In genomic region chr12:111848300-111848798, GRCm38 (mm10) we compare ENCODE assay signal across 9 mouse cellular contexts. TPM values are rescaled to one million over a fixed set of nuclear protein-coding genes. Genes with fewer than 3 reads are reported as not detected.
A peak's percentile ranks its signal among the peaks of the same experiment; 100 is the strongest.
DNase-seq lines count a peak whose midpoint lies in the region; ATAC-seq and TF ChIP-seq lines count a peak whose summit lies in the region.
"Had no signal": no experiment of that assay in that cellular context is flagged by ENCODE, and none has a peak within 500 bp of the region (broad histone marks: within the 10 kb centered on the region; RNA-seq: fewer than 3 reads in every experiment).

No protein-coding gene starts in this region.

- no peak overlapping the region for H3K9ac ChIP-seq in heart, embryonic 14.5 days (ENCODE audit: low read length)
- H3K9ac ChIP-seq in kidney, embryonic 15.5 days = no peak overlapping the region
- no peak overlapping the region for H3K9ac ChIP-seq in hindbrain, embryonic 13.5 days
- H3K9ac ChIP-seq: midbrain, embryonic 12.5 days had no signal

- H3K36me3 ChIP-seq in heart, embryonic 14.5 days (ENCODE audit: control insufficient read depth, insufficient read depth, low read length) = peaks cover 12% of the 10 kb centered on the region
- H3K36me3 ChIP-seq in kidney, embryonic 15.5 days = peaks cover 3% of the 10 kb centered on the region; the same call in 1 of the 2 replicates
- peaks cover under 1% of the 10 kb centered on the region for H3K36me3 ChIP-seq in hindbrain, embryonic 13.5 days
- H3K36me3 ChIP-seq: midbrain, embryonic 12.5 days had no signal

- H3K4me3 ChIP-seq in gastrocnemius, adult 2 months = no peak overlapping the region
- no peak overlapping the region for H3K4me3 ChIP-seq in cerebellum, adult 2 months (replicated peaks; ENCODE audit: insufficient read depth, low read depth, low read length)
- no peak overlapping the region for H3K4me3 ChIP-seq in heart, embryonic 14.5 days (ENCODE audit: control insufficient read depth in 1 of 2, insufficient read depth in 1 of 2, low read depth in 1 of 2, low read length in 2 of 2)
- no peak overlapping the region for H3K4me3 ChIP-seq in kidney, embryonic 15.5 days (replicated peaks)
- no peak overlapping the region for H3K4me3 ChIP-seq in hindbrain, embryonic 13.5 days
- H3K4me3 ChIP-seq: midbrain, embryonic 12.5 days had no signal

- peak; percentile 41 for DNase-seq in gastrocnemius, adult 2 months
- DNase-seq in gastrocnemius, adult 8-10 months (ENCODE audit: low spot score in 2 of 2) = no peak
- DNase-seq in 416B (ENCODE audit: low read depth) = peak; percentile 47
- DNase-seq in cerebellum, adult 2 months = peak; percentile 45 to 65
- no peak for DNase-seq in urinary bladder, postnatal 36 days (ENCODE audit: low spot score in 2 of 2)

- no peak overlapping the region for H3K4me2 ChIP-seq in heart, embryonic 14.5 days (ENCODE audit: low read length)
- H3K4me2 ChIP-seq in kidney, embryonic 15.5 days = no peak overlapping the region
- H3K4me2 ChIP-seq in hindbrain, embryonic 13.5 days = no peak overlapping the region
- H3K4me2 ChIP-seq: midbrain, embryonic 12.5 days had no signal

- peaks cover 11% of the 10 kb centered on the region for H3K4me1 ChIP-seq in cerebellum, adult 2 months (ENCODE audit: control insufficient read depth, insufficient read depth, low read length)
- peaks cover 5 to 11% of the 10 kb centered on the region in 2 experiments; a peak in 3 of 4 replicates for H3K4me1 ChIP-seq in heart, embryonic 14.5 days (ENCODE audit: control insufficient read depth in 2 of 2, insufficient read depth in 2 of 2, low read length in 2 of 2)
- peaks cover 4% of the 10 kb centered on the region; the same call in 1 of the 2 replicates for H3K4me1 ChIP-seq in kidney, embryonic 15.5 days
- H3K4me1 ChIP-seq in hindbrain, embryonic 13.5 days (replicated peaks) = no peaks in the 10 kb centered on the region
- H3K4me1 ChIP-seq: midbrain, embryonic 12.5 days had no signal

- TF ChIP-seq POLR2A in cerebellum, adult 2 months (IDR thresholded peaks at IDR 0.05; ENCODE audit: borderline replicate concordance, insufficient read depth, low read length) = no peak

- H3K27me3 ChIP-seq in cerebellum, adult 2 months (ENCODE audit: control insufficient read depth, insufficient read depth, low read length) = no peaks in the 10 kb centered on the region
- no peaks in the 10 kb centered on the region for H3K27me3 ChIP-seq in heart, embryonic 14.5 days (ENCODE audit: control insufficient read depth, insufficient read depth, low read length)
- H3K27me3 ChIP-seq in kidney, embryonic 15.5 days = no peaks in the 10 kb centered on the region
- no peaks in the 10 kb centered on the region for H3K27me3 ChIP-seq in hindbrain, embryonic 13.5 days
- H3K27me3 ChIP-seq: midbrain, embryonic 12.5 days had no signal

- H3K9me3 ChIP-seq in heart, embryonic 14.5 days (ENCODE audit: control insufficient read depth, low read length) = no peaks in the 10 kb centered on the region
- no peaks in the 10 kb centered on the region for H3K9me3 ChIP-seq in kidney, embryonic 15.5 days (replicated peaks)
- H3K9me3 ChIP-seq in hindbrain, embryonic 13.5 days = no peaks in the 10 kb centered on the region
- H3K9me3 ChIP-seq: midbrain, embryonic 12.5 days had no signal

- TF ChIP-seq CTCF in gastrocnemius, adult 2 months (IDR thresholded peaks at IDR 0.05) = no peak
- no peak for TF ChIP-seq CTCF in cerebellum, adult 2 months (IDR thresholded peaks at IDR 0.05; ENCODE audit: borderline replicate concordance, insufficient read depth, low read depth, low read length)

- ATAC-seq in heart, embryonic 14.5 days (ENCODE audit: insufficient number of reproducible peaks, insufficient read depth, low FRiP score, low read depth) = peak; percentile 59; the same call in 1 of the 2 replicates
- no peak; the same call in 1 of the 2 replicates for ATAC-seq in kidney, embryonic 15.5 days (replicated peaks; ENCODE audit: low FRiP score)
- ATAC-seq in hindbrain, embryonic 13.5 days (ENCODE audit: low FRiP score) = no peak

- intact Hi-C loops in gastrocnemius, adult 2 months (cut with DNase I) = no loop called here

- peak overlapping the region; percentile 56 for H3K27ac ChIP-seq in gastrocnemius, adult 2 months
- peak overlapping the region; percentile 20 for H3K27ac ChIP-seq in cerebellum, adult 2 months (ENCODE audit: insufficient read depth, low read length)
- H3K27ac ChIP-seq in heart, embryonic 14.5 days (replicated peaks in 1 of 2; ENCODE audit: control insufficient read depth in 1 of 2, insufficient read depth in 1 of 2, low read depth in 2 of 2, low read length in 2 of 2) = peak overlapping the region; percentile 56 to 64
- H3K27ac ChIP-seq in kidney, embryonic 15.5 days = no peak overlapping the region
- no peak overlapping the region for H3K27ac ChIP-seq in hindbrain, embryonic 13.5 days
- H3K27ac ChIP-seq: midbrain, embryonic 12.5 days had no signal

- 16% methylated on average over 9 of the region's 9 CpGs for WGBS in cerebellum, adult 2 months
- WGBS in heart, embryonic 14.5 days = 35% methylated on average over 9 of the region's 9 CpGs
- WGBS in kidney, embryonic 15.5 days = 59% methylated on average over 9 of the region's 9 CpGs
- 71% methylated on average over 9 of the region's 9 CpGs for WGBS in hindbrain, embryonic 13.5 days

RNA-seq across cellular contexts. Expression of gene Zfyve21, which starts 34.4 kb away (rescaled TPM):
- 10 to 100 TPM; 15.6 to 18.0 TPM for total RNA-seq in gastrocnemius, adult 2 months (2021)
- 10 to 100 TPM; 11.2 to 18.5 (median 15.2) TPM for total RNA-seq in gastrocnemius, adult 8-10 months (2022)
- 31.6 and 33.4 TPM in 2 replicates for polyA plus RNA-seq in cerebellum, adult 2 months (2012; rRNA removed)
- polyA plus RNA-seq in heart, embryonic 14.5 days (2014; fragmentation: Nextera tagmentation; extraction: Ambion mirVana) = 88.3 and 89.3 TPM in 2 replicates
- 117 and 125 TPM in 2 replicates for polyA plus RNA-seq in kidney, embryonic 15.5 days (2015; fragmentation: Nextera tagmentation; extraction: Ambion mirVana)
- polyA plus RNA-seq in hindbrain, embryonic 13.5 days (2015; fragmentation: Nextera tagmentation; extraction: Ambion mirVana) = 38.4 and 42.9 TPM in 2 replicates

RNA-seq across cellular contexts. Expression of gene Xrcc3, which starts 34.7 kb away (rescaled TPM):
- under 1 TPM in 1 of 2 experiments, not detected in 1; 0.47 TPM for total RNA-seq in gastrocnemius, adult 2 months (2021)
- under 1 TPM in 1 of 4 experiments, not detected in 3; 0.46 TPM for total RNA-seq in gastrocnemius, adult 8-10 months (2022)
- 16.7 and 19.2 TPM in 2 replicates for polyA plus RNA-seq in cerebellum, adult 2 months (2012; rRNA removed)
- 5.7 and 7.0 TPM in 2 replicates for polyA plus RNA-seq in heart, embryonic 14.5 days (2014; fragmentation: Nextera tagmentation; extraction: Ambion mirVana)
- polyA plus RNA-seq in kidney, embryonic 15.5 days (2015; fragmentation: Nextera tagmentation; extraction: Ambion mirVana) = 14.0 and 14.3 TPM in 2 replicates
- polyA plus RNA-seq in hindbrain, embryonic 13.5 days (2015; fragmentation: Nextera tagmentation; extraction: Ambion mirVana) = 3.1 and 3.6 TPM in 2 replicates

RNA-seq across cellular contexts. Expression of gene Ppp1r13b, which starts 59.6 kb away (rescaled TPM):
- 1 to 10 TPM; 6.7 to 7.1 TPM for total RNA-seq in gastrocnemius, adult 2 months (2021)
- 1 to 10 TPM; 4.1 to 8.0 (median 6.0) TPM for total RNA-seq in gastrocnemius, adult 8-10 months (2022)
- polyA plus RNA-seq in cerebellum, adult 2 months (2012; rRNA removed) = 37.8 and 38.4 TPM in 2 replicates
- polyA plus RNA-seq in heart, embryonic 14.5 days (2014; fragmentation: Nextera tagmentation; extraction: Ambion mirVana) = 15.4 and 15.5 TPM in 2 replicates
- 14.5 and 18.5 TPM in 2 replicates for polyA plus RNA-seq in kidney, embryonic 15.5 days (2015; fragmentation: Nextera tagmentation; extraction: Ambion mirVana)
- polyA plus RNA-seq in hindbrain, embryonic 13.5 days (2015; fragmentation: Nextera tagmentation; extraction: Ambion mirVana) = 23.0 and 25.5 TPM in 2 replicates

Comparison
In these comparisons a context has a peak if more than half of its experiments do, and no peak if none do; other contexts are left out.
1. DNase-seq: peak in gastrocnemius, adult 2 months (single experiment), 416B (single experiment) and cerebellum, adult 2 months (2 of 2); none in gastrocnemius, adult 8-10 months (0 of 2) and urinary bladder, postnatal 36 days (0 of 2).
2. H3K27ac ChIP-seq: peak in gastrocnemius, adult 2 months (single experiment), cerebellum, adult 2 months (single experiment) and heart, embryonic 14.5 days (2 of 2); none in kidney, embryonic 15.5 days (single experiment) and hindbrain, embryonic 13.5 days (single experiment).